In genomic region chr4:119293574-119294258, GRCm38 (mm10) we compare ENCODE assay signal across 8 mouse cellular contexts. TPM values are rescaled to one million over a fixed set of nuclear protein-coding genes. Genes with fewer than 3 reads are reported as not detected.
DNase-seq lines count a peak whose midpoint lies in the region; ATAC-seq and TF ChIP-seq lines count a peak whose summit lies in the region.

No protein-coding gene starts in this region.

- intact Hi-C loops in gastrocnemius, adult 2 months (cut with DNase I) = loop anchor here (2.0 to 5.0 kb wide), 2 partner anchors 27 to 46 kb away; partner anchors contain the start of gene Ppih

- peak overlapping the region; percentile 96 for H3K4me3 ChIP-seq in gastrocnemius, adult 2 months
- H3K4me3 ChIP-seq in kidney, embryonic 15.5 days (replicated peaks) = peak overlapping the region; percentile 58
- peak overlapping the region; percentile 92 to 99 for H3K4me3 ChIP-seq in liver, embryonic 14.5 days (ENCODE audit: insufficient read depth in 1 of 2, low read depth in 2 of 2, low read length in 2 of 2)
- peak overlapping the region; percentile 76 for H3K4me3 ChIP-seq in neural tube, embryonic 14.5 days (ENCODE audit: low read depth, low read length)

- H3K9me3 ChIP-seq in kidney, embryonic 15.5 days (replicated peaks) = no peaks in the 10 kb centered on the region
- no peaks in the 10 kb centered on the region for H3K9me3 ChIP-seq in liver, embryonic 14.5 days (ENCODE audit: control insufficient read depth, low read length)
- no peaks in the 10 kb centered on the region for H3K9me3 ChIP-seq in neural tube, embryonic 14.5 days (ENCODE audit: control insufficient read depth, low read length)

- under 1% methylated on average over 57 of the region's 80 CpGs for WGBS in kidney, embryonic 15.5 days
- WGBS in liver, embryonic 14.5 days (ENCODE audit: insufficient replicate concordance) = under 1% methylated on average over 78 of the region's 80 CpGs
- under 1% methylated on average over 50 of the region's 80 CpGs for WGBS in neural tube, embryonic 14.5 days

- peak overlapping the region; percentile 97 for H3K27ac ChIP-seq in gastrocnemius, adult 2 months
- H3K27ac ChIP-seq in kidney, embryonic 15.5 days = peak overlapping the region; percentile 96
- H3K27ac ChIP-seq in liver, embryonic 14.5 days = peak overlapping the region; percentile 61
- peak overlapping the region; percentile 89 for H3K27ac ChIP-seq in neural tube, embryonic 14.5 days (ENCODE audit: low read depth, low read length)

- H3K27me3 ChIP-seq in kidney, embryonic 15.5 days = no peaks in the 10 kb centered on the region
- H3K27me3 ChIP-seq in liver, embryonic 14.5 days (ENCODE audit: control insufficient read depth, insufficient read depth, low read length) = no peaks in the 10 kb centered on the region
- no peaks in the 10 kb centered on the region for H3K27me3 ChIP-seq in neural tube, embryonic 14.5 days (ENCODE audit: control insufficient read depth, insufficient read depth, low read length)

- H3K4me1 ChIP-seq in kidney, embryonic 15.5 days = peaks cover 31% of the 10 kb centered on the region
- peaks cover 9 to 10% of the 10 kb centered on the region in 2 experiments for H3K4me1 ChIP-seq in liver, embryonic 14.5 days (replicated peaks; ENCODE audit: control insufficient read depth in 2 of 2, insufficient read depth in 2 of 2, low read length in 1 of 2)
- peaks cover 19% of the 10 kb centered on the region for H3K4me1 ChIP-seq in neural tube, embryonic 14.5 days (ENCODE audit: control insufficient read depth, insufficient read depth, low read length)

- peak; percentile 14 to 15 for DNase-seq in lung, adult 18-20 months
- DNase-seq in lung, postnatal 25 days (ENCODE audit: low spot score) = no peak
- DNase-seq in cerebellum, adult 9-10 months = peak; percentile 44
- peak; percentile 28 for DNase-seq in gastrocnemius, adult 2 months
- no peak for DNase-seq in liver, embryonic 14.5 days (ENCODE audit: low read depth in 3 of 3, low spot score in 3 of 3)
- DNase-seq in thymus, postnatal 0 days (ENCODE audit: low spot score) = peak; percentile 41

- peaks cover 22% of the 10 kb centered on the region; the same call in 1 of the 2 replicates for H3K36me3 ChIP-seq in kidney, embryonic 15.5 days
- H3K36me3 ChIP-seq in liver, embryonic 14.5 days (replicated peaks; ENCODE audit: control insufficient read depth, insufficient read depth, low read depth) = peaks cover 8% of the 10 kb centered on the region
- H3K36me3 ChIP-seq in neural tube, embryonic 14.5 days (ENCODE audit: control insufficient read depth, insufficient read depth, low read length) = no peaks in the 10 kb centered on the region

- peak overlapping the region; percentile 72 for H3K4me2 ChIP-seq in kidney, embryonic 15.5 days
- H3K4me2 ChIP-seq in liver, embryonic 14.5 days (ENCODE audit: low read depth) = peak overlapping the region; percentile 99
- peak overlapping the region; percentile 71 for H3K4me2 ChIP-seq in neural tube, embryonic 14.5 days (ENCODE audit: low read depth, low read length)

- H3K9ac ChIP-seq in kidney, embryonic 15.5 days = peak overlapping the region; percentile 84
- peak overlapping the region; percentile 87 for H3K9ac ChIP-seq in liver, embryonic 14.5 days (replicated peaks)
- H3K9ac ChIP-seq in neural tube, embryonic 14.5 days (replicated peaks; ENCODE audit: low read depth, low read length) = peak overlapping the region; percentile 88

- peak; percentile 37 for ATAC-seq in kidney, embryonic 15.5 days (replicated peaks; ENCODE audit: low FRiP score)
- ATAC-seq in liver, embryonic 14.5 days (ENCODE audit: insufficient read depth) = peak; percentile 25; the same call in 1 of the 2 replicates
- ATAC-seq in neural tube, embryonic 14.5 days (ENCODE audit: low read depth) = peak; percentile 25

- no peak for TF ChIP-seq EP300 in liver, embryonic 14.5 days (IDR thresholded peaks at IDR 0.05; ENCODE audit: low read depth)

- TF ChIP-seq CTCF in gastrocnemius, adult 2 months (IDR thresholded peaks at IDR 0.05) = no peak
- TF ChIP-seq CTCF in liver, embryonic 14.5 days (IDR thresholded peaks at IDR 0.05; ENCODE audit: low read depth) = no peak

RNA-seq across cellular contexts. Expression of gene Ybx1, which starts 0.7 kb away (rescaled TPM):
- 100 to 1,000 TPM; 664 to 696 TPM for total RNA-seq in gastrocnemius, adult 2 months (2021)
- 680 and 703 TPM in 2 replicates for polyA plus RNA-seq in kidney, embryonic 15.5 days (2015; fragmentation: Nextera tagmentation; extraction: Ambion mirVana)
- 135 and 250 TPM in 2 replicates for polyA plus RNA-seq in liver, embryonic 14.5 days (2012; rRNA removed)
- 297 and 335 TPM in 2 replicates for polyA plus RNA-seq in liver, embryonic 14.5 days (2014; fragmentation: Nextera tagmentation; extraction: Ambion mirVana)
- 976 and 994 TPM in 2 replicates for polyA plus RNA-seq in neural tube, embryonic 14.5 days (2014; fragmentation: Nextera tagmentation; extraction: Ambion mirVana)
- 532 and 561 TPM in 2 replicates for polyA plus RNA-seq in thymus, postnatal 0 days (2015; fragmentation: Nextera tagmentation; extraction: Ambion mirVana)

RNA-seq across cellular contexts. Expression of gene Ppih, which starts 26.6 kb away (rescaled TPM):
- total RNA-seq in gastrocnemius, adult 2 months (2021) = 1 to 10 TPM; 8.1 to 9.6 TPM
- 102 and 115 TPM in 2 replicates for polyA plus RNA-seq in kidney, embryonic 15.5 days (2015; fragmentation: Nextera tagmentation; extraction: Ambion mirVana)
- polyA plus RNA-seq in liver, embryonic 14.5 days (2012; rRNA removed) = 42.3 and 52.2 TPM in 2 replicates
- polyA plus RNA-seq in liver, embryonic 14.5 days (2014; fragmentation: Nextera tagmentation; extraction: Ambion mirVana) = 76.0 and 80.8 TPM in 2 replicates
- polyA plus RNA-seq in neural tube, embryonic 14.5 days (2014; fragmentation: Nextera tagmentation; extraction: Ambion mirVana) = 48.0 and 49.7 TPM in 2 replicates
- 135 and 144 TPM in 2 replicates for polyA plus RNA-seq in thymus, postnatal 0 days (2015; fragmentation: Nextera tagmentation; extraction: Ambion mirVana)

RNA-seq across cellular contexts. Expression of gene Cldn19, which starts 38.5 kb away (rescaled TPM):
- total RNA-seq in gastrocnemius, adult 2 months (2021) = 1 to 10 TPM in 1 of 2 experiments, under 1 TPM in 1; 0.86 to 1.1 TPM
- 13.3 TPM in 2 replicates for polyA plus RNA-seq in kidney, embryonic 15.5 days (2015; fragmentation: Nextera tagmentation; extraction: Ambion mirVana)
- not detected in 2 replicates for polyA plus RNA-seq in liver, embryonic 14.5 days (2012; rRNA removed)
- polyA plus RNA-seq in liver, embryonic 14.5 days (2014; fragmentation: Nextera tagmentation; extraction: Ambion mirVana) = not detected in 2 replicates
- polyA plus RNA-seq in neural tube, embryonic 14.5 days (2014; fragmentation: Nextera tagmentation; extraction: Ambion mirVana) = 0.75 and 0.79 TPM in 2 replicates
- polyA plus RNA-seq in thymus, postnatal 0 days (2015; fragmentation: Nextera tagmentation; extraction: Ambion mirVana) = 0.14 TPM in 1 of 2 replicates, not detected in the other

Comparison
In these comparisons a context has a peak if more than half of its experiments do, and no peak if none do; other contexts are left out.
1. DNase-seq: peak in lung, adult 18-20 months (2 of 2), cerebellum, adult 9-10 months (single experiment), gastrocnemius, adult 2 months (single experiment) and thymus, postnatal 0 days (single experiment); none in lung, postnatal 25 days (single experiment) and liver, embryonic 14.5 days (0 of 3).
2. Peak in every context shown above with its lines, with median percentiles within 50 percentile points of each other: H3K27ac ChIP-seq, H3K4me3 ChIP-seq, ATAC-seq, H3K4me2 ChIP-seq and H3K9ac ChIP-seq.